Mouse (Mus musculus) spleen, adult 2 months (tissue): ENCODE measurements around the gene Tsc22d3.

ENCODE experiments used
- CTCF ChIP-seq: fragments of 200-500 bp; IDR thresholded peaks from 2 replicates; pipeline ENCODE4 v1.5.1; 2011; ENCODE audit warnings: mild to moderate bottlenecking, inconsistent platforms; ENCODE audit not compliant: insufficient read depth, insufficient read length, insufficient replicate concordance; ENCODE audit errors: extremely low read depth
- POLR2A ChIP-seq: fragments of 200-500 bp; IDR thresholded peaks from 2 replicates; pipeline ENCODE4 v1.6.1; 2011; ENCODE audit warnings: low read depth, low read length, inconsistent platforms

- no peak for TF ChIP-seq POLR2A
- TF ChIP-seq CTCF, result 0 out of 2 replicates have a peak, but pooled peaks have one; percentile 2
Observed at GRCm38 (mm10) chrX:140522071-140522765, 78.2 kb downstream of the Tsc22d3 start.
